Mouse (Mus musculus) liver, embryonic 15.5 days (tissue): Measurements from ENCODE around the gene Tmem175. TPM values are rescaled to one million over a fixed set of nuclear protein-coding genes. Genes with fewer than 3 reads are reported as not detected.

Experiments used
- ATAC-seq: fragments of 200-750 bp; cut with Nextera tagmentation; 2 replicates; pipeline ENCODE4 v1.8.0; 2017; ENCODE audit warnings: moderate number of reproducible peaks, mild to moderate bottlenecking, moderate library complexity; ENCODE audit not compliant: insufficient read depth
- H3K27ac ChIP-seq: fragments of 300-500 bp; sonication (generic); replicated peaks from 2 replicates; pipeline ENCODE4 v1.5.1; 2015; ENCODE audit warnings: mild to moderate bottlenecking, inconsistent platforms
- H3K27me3 ChIP-seq: fragments of 300-500 bp; sonication (generic); 2 replicates; pipeline ENCODE4 v1.6.1; 2015; ENCODE audit warnings: mild to moderate bottlenecking, inconsistent platforms
- H3K36me3 ChIP-seq: fragments of 300-500 bp; sonication (generic); replicated peaks from 2 replicates; pipeline ENCODE4 v1.6.1; 2015; ENCODE audit warnings: moderate library complexity, mild to moderate bottlenecking, inconsistent platforms
- H3K4me1 ChIP-seq: fragments of 300-500 bp; sonication (generic); replicated peaks from 2 replicates; pipeline ENCODE4 v1.6.1; 2015; ENCODE audit warnings: inconsistent platforms
- H3K4me2 ChIP-seq: fragments of 300-500 bp; sonication (generic); 2 replicates; pipeline ENCODE4 v1.6.1; 2015; ENCODE audit warnings: moderate library complexity, mild to moderate bottlenecking, inconsistent platforms
- H3K4me3 ChIP-seq: fragments of 300-500 bp; sonication (generic); replicated peaks from 2 replicates; pipeline ENCODE4 v1.5.1; 2015; ENCODE audit warnings: mild to moderate bottlenecking, inconsistent platforms
- H3K9ac ChIP-seq: fragments of 300-500 bp; sonication (generic); 2 replicates; pipeline ENCODE4 v1.6.1; 2015; ENCODE audit warnings: moderate library complexity, mild to moderate bottlenecking, inconsistent platforms
- H3K9me3 ChIP-seq: fragments of 300-500 bp; sonication (generic); replicated peaks from 2 replicates; pipeline ENCODE4 v1.6.1; 2016; ENCODE audit warnings: inconsistent platforms
- WGBS: fragments of 180-500 bp; shearing (Covaris S2); methylation state at CpG from one replicate; pipeline ENCODE4 v1.1.7; 2015; ENCODE audit warnings: mixed read lengths; ENCODE audit not compliant: insufficient replicate concordance; 5-methylcytosine and 5-hydroxymethylcytosine counted together
- polyA plus RNA-seq: library from polyadenylated mRNA; unstranded; fragments of >200 nt; fragmentation: Nextera tagmentation; extraction: Ambion mirVana; gene quantifications from 2 replicates; pipeline ENCODE4 v1.2.1, GENCODE M21; 2015

Tmem175 gene
- polyA plus RNA-seq, 1 experiment from 2014 or later, result 10.5 TPM

GRCm38 (mm10) chr5:108655381-108655780 is 25.8 kb downstream of the Tmem175 start:
- no peaks in the 10 kb centered on the region for H3K27me3 ChIP-seq
- WGBS, result 87% methylated on average over 9 of the region's 9 CpGs
- H3K36me3 ChIP-seq, result peaks cover 53% of the 10 kb centered on the region
- H3K9me3 ChIP-seq, result no peaks in the 10 kb centered on the region
- no peak overlapping the region for H3K9ac ChIP-seq
- no peak for ATAC-seq
- no peak overlapping the region for H3K4me2 ChIP-seq
- H3K27ac ChIP-seq, result no peak overlapping the region
- H3K4me1 ChIP-seq, result peaks cover 21% of the 10 kb centered on the region
- H3K4me3 ChIP-seq, result no peak overlapping the region

- Histone ChIP-seq H3K9ac (no peak overlapping the region), H3K4me2 (no peak overlapping the region), H3K36me3 (peaks cover 51% of the 10 kb centered on the region), H3K27me3 (no peaks in the 10 kb centered on the region), H3K27ac (no peak overlapping the region), H3K4me1 (peaks cover 26% of the 10 kb centered on the region), H3K4me3 (no peak overlapping the region), H3K9me3 (no peaks in the 10 kb centered on the region)
- no peak for ATAC-seq
- WGBS, result 83% methylated on average over 15 of the region's 15 CpGs
Observed at GRCm38 (mm10) chr5:108655891-108656650, 26.5 kb downstream of the Tmem175 start.

- H3K9ac ChIP-seq, result no peak overlapping the region
- H3K36me3 ChIP-seq, result peaks cover 47% of the 10 kb centered on the region
- H3K4me1 ChIP-seq, result peaks cover 28% of the 10 kb centered on the region
- H3K27ac ChIP-seq, result no peak overlapping the region
- no peak for ATAC-seq
- no peaks in the 10 kb centered on the region for H3K9me3 ChIP-seq
- no peaks in the 10 kb centered on the region for H3K27me3 ChIP-seq
- no peak overlapping the region for H3K4me3 ChIP-seq
- WGBS, result 70% methylated on average over 5 of the region's 5 CpGs
- no peak overlapping the region for H3K4me2 ChIP-seq
Observed at GRCm38 (mm10) chr5:108657406-108657805, 27.8 kb downstream of the Tmem175 start.

- 77% methylated on average over 1 of the region's 1 CpGs for WGBS
- H3K4me2 ChIP-seq, result no peak overlapping the region
Observed at GRCm38 (mm10) chr5:108658611-108659010, 29.0 kb downstream of the Tmem175 start.

GRCm38 (mm10) chr5:108659698-108660631 is 30.4 kb downstream of the Tmem175 start, which contains the start of gene Idua:
Idua (plus strand) TSS chr5:108660331.
- Histone ChIP-seq H3K9ac (peak within 1 kb of the TSS; percentile 81), H3K4me2 (peak within 1 kb of the TSS; percentile 85), H3K27me3 (peaks cover 12% of the 10 kb centered on the region), H3K4me1 (peaks cover 28% of the 10 kb centered on the region), H3K27ac (peak within 1 kb of the TSS; percentile 70), H3K9me3 (no peaks in the 10 kb centered on the region), H3K36me3 (peaks cover 21% of the 10 kb centered on the region), H3K4me3 (peak within 1 kb of the TSS; percentile 69)
- 10% methylated on average over 24 of the region's 24 CpGs for WGBS
- ATAC-seq, result peak; percentile 55

More at GRCm38 (mm10) chr5:108658611-108659010, 29.0 kb downstream of the Tmem175 start:
- H3K9ac ChIP-seq, result no peak overlapping the region
- H3K4me1 ChIP-seq, result peaks cover 28% of the 10 kb centered on the region
- no peak overlapping the region for H3K4me3 ChIP-seq
- no peak overlapping the region for H3K27ac ChIP-seq
- peaks cover 35% of the 10 kb centered on the region for H3K36me3 ChIP-seq
- no peaks in the 10 kb centered on the region for H3K9me3 ChIP-seq
- 0 out of 2 replicates have a peak, but pooled peaks cover 4% of the 10 kb centered on the region for H3K27me3 ChIP-seq
- ATAC-seq, result no peak

- Histone ChIP-seq H3K9me3 (no peaks in the 10 kb centered on the region), H3K36me3 (peaks cover 13% of the 10 kb centered on the region), H3K27me3 (peaks cover 15% of the 10 kb centered on the region), H3K4me1 (peaks cover 28% of the 10 kb centered on the region), H3K4me3 (peak overlapping the region; percentile 69), H3K4me2 (peak overlapping the region; percentile 85), H3K27ac (peak overlapping the region; percentile 70), H3K9ac (peak overlapping the region; percentile 81)
- 13% methylated on average over 36 of the region's 36 CpGs for WGBS
- ATAC-seq, result peak; percentile 99
Observed at GRCm38 (mm10) chr5:108660632-108661268, 31.2 kb downstream of the Tmem175 start.

GRCm38 (mm10) chr5:108662772-108663171 is 33.2 kb downstream of the Tmem175 start:
- Histone ChIP-seq H3K27ac (no peak overlapping the region), H3K9ac (no peak overlapping the region), H3K9me3 (no peaks in the 10 kb centered on the region), H3K4me3 (no peak overlapping the region), H3K4me1 (peaks cover 28% of the 10 kb centered on the region), H3K27me3 (peaks cover 15% of the 10 kb centered on the region), H3K4me2 (no peak overlapping the region), H3K36me3 (0 out of 2 replicates have a peak, but pooled peaks cover 2% of the 10 kb centered on the region)
- WGBS, result 62% methylated on average over 4 of the region's 4 CpGs
- no peak for ATAC-seq

- H3K9me3 ChIP-seq, result no peaks in the 10 kb centered on the region
- ATAC-seq, result no peak
Observed at GRCm38 (mm10) chr5:108665066-108665465, 35.5 kb downstream of the Tmem175 start.

GRCm38 (mm10) chr5:108667370-108667769 is 37.8 kb downstream of the Tmem175 start:
- H3K4me3 ChIP-seq, result no peak overlapping the region
- no peak for ATAC-seq
- no peaks in the 10 kb centered on the region for H3K9me3 ChIP-seq
- WGBS, result 65% methylated on average over 2 of the region's 2 CpGs
- peaks cover 20% of the 10 kb centered on the region for H3K36me3 ChIP-seq
- no peak overlapping the region for H3K9ac ChIP-seq
- H3K27me3 ChIP-seq, result peaks cover 15% of the 10 kb centered on the region
- H3K4me2 ChIP-seq, result no peak overlapping the region
- no peak overlapping the region for H3K27ac ChIP-seq
- peaks cover 43% of the 10 kb centered on the region for H3K4me1 ChIP-seq

More at GRCm38 (mm10) chr5:108665066-108665465, 35.5 kb downstream of the Tmem175 start:
- no peak overlapping the region for H3K9ac ChIP-seq
- peaks cover 30% of the 10 kb centered on the region for H3K4me1 ChIP-seq
- no peak overlapping the region for H3K4me2 ChIP-seq
- H3K27ac ChIP-seq, result no peak overlapping the region
- H3K36me3 ChIP-seq, result no peaks in the 10 kb centered on the region
- H3K4me3 ChIP-seq, result no peak overlapping the region
- H3K27me3 ChIP-seq, result peaks cover 15% of the 10 kb centered on the region
- WGBS, result 26% methylated on average over 3 of the region's 3 CpGs

GRCm38 (mm10) chr5:108668387-108668932 is 38.9 kb downstream of the Tmem175 start:
- Histone ChIP-seq H3K9ac (peak overlapping the region; percentile 74), H3K27ac (peak overlapping the region; percentile 90), H3K4me3 (peak overlapping the region; percentile 68), H3K4me2 (peak overlapping the region; percentile 88), H3K4me1 (peaks cover 54% of the 10 kb centered on the region), H3K27me3 (peaks cover 10% of the 10 kb centered on the region), H3K9me3 (no peaks in the 10 kb centered on the region), H3K36me3 (peaks cover 31% of the 10 kb centered on the region)
- WGBS, result 10% methylated on average over 3 of the region's 3 CpGs
- ATAC-seq, result no peak
